Mouse (Mus musculus) erythroid progenitor cell, adult 5-6 weeks (primary cell): ENCODE results near the gene Olfr91. TPM values are rescaled to one million over a fixed set of nuclear protein-coding genes. Genes with fewer than 3 reads are reported as not detected.

ENCODE experiments used
- ATAC-seq: replicated peaks from 2 replicates; pipeline ENCODE4 v1.8.0; 2016; ENCODE audit warnings: moderate number of reproducible peaks, mild to moderate bottlenecking, moderate TSS enrichment, inconsistent platforms; ENCODE audit not compliant: poor library complexity, low FRiP score, severe bottlenecking
- total RNA-seq, 2 experiments: library from RNA; stranded (forward) in 1 of 2; stranded (reverse) in 1 of 2; fragments of 150-400 nt in 1 of 2; fragments of 186-747, 209-891 nt in 1 of 2; gene quantifications; 2 replicates each; pipeline versions ENCODE4 v1.2.3 to v1.2.4; 2015 to 2017; ENCODE audit warnings: low replicate concordance in 2 of 2

The Olfr91 gene
- total RNA-seq, 2 experiments from 2014 or later = not detected

DNA sequence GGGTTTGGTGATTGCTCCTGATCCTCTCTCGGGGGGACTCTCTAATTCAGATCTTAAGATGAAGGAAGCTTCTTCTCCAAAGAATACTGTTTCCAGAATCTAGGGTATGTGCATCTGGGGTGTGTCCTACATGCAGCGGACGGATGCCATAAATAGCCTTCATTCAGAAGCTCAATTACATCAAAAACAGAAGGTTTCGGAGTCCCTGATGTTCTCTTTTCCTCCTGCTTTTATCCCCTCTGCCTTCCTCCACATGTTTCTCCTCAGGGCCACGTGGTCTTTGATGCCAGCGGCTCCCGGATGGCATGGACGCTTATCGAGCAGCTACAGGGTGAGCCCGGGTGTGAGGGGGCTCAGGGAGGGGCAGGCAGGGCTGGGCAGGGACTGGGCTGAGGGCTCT is 35.0 kb downstream of the Olfr91 start:
- ATAC-seq = no peak

DNA sequence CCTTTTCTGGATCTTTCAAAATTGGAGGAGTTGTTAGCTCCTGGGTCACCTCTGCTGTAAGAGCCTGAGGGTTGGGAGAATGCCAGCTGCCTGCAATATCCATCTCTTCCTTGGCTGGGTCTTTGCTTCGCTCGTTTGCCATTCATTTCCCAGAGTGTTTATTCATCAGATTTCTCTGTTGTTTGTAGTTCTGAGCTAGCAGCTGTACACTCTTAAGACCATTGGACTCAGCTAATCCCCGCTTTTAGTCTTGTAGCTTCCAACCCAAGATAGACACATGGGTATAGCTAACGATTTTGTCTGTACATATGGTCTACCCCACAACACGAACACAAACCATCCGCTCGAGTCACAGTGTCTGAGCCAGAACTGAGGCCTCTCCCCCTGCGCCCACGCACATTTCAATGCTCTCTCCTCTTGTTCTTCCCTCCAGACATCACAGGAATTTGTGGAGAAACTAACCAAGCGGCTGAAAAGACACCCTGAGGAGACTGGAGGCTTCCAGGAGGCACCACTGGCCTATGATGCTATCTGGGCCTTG is 35.9 kb downstream of the Olfr91 start:
- ATAC-seq = no peak

DNA sequence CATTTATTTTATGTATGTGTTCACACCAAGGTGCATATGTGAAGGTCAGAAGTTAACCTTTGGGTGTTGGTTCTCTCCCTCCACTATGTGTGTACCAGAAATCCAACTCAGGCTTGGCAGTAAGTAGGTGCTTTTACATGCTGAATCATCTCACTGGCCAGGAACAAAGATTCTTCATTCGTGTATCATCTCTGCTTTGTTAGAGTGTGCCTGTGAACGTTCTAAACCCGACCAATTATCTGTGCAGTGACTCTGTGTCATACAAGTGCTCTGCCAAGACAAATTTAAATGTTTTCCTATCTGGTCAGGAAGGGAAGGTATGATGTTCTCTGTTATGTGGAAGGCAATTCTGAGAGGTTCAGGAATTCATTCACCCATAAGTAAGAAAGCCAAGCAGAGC is 36.6 kb downstream of the Olfr91 start:
- ATAC-seq = no peak

DNA sequence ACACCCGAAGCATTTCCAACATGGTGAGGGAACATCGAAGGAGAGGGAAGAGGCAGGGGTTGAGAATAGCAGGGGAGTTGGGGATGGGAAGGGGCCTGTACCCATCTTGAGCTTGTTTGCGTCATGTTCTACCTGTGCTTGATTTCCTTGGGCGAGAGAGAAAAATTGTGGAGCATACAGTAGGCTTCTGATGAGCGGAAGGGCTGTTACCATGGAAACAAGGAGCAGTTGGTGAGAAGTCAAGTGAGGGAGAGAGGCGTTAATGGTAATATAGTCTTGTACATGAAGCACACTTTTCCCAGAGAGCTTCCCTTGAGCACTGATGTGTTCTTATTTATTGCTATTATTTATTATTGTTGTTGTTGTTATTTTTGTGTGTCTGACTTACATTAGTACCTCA is 41.1 kb downstream of the Olfr91 start:
- no peak for ATAC-seq

DNA sequence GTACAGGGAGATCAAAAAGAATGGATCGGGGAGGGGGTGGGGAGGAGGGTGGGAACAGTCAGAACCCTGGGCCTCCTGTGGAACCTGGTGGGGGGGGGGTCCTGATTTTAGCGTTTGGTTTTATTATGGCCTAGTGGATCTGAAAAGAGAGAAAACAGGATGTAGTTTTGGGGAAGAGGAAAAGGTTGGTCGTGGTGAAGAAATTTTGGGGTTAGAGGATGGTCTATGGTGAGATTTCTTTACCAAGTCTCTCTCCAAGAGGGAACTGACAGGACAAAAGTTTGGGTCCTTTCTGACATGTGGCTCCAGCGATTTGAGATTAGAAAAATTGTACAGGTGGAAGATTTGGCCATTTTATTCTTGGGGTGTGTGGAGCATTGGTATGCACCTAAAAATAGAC is 46.3 kb downstream of the Olfr91 start:
- no peak for ATAC-seq

DNA sequence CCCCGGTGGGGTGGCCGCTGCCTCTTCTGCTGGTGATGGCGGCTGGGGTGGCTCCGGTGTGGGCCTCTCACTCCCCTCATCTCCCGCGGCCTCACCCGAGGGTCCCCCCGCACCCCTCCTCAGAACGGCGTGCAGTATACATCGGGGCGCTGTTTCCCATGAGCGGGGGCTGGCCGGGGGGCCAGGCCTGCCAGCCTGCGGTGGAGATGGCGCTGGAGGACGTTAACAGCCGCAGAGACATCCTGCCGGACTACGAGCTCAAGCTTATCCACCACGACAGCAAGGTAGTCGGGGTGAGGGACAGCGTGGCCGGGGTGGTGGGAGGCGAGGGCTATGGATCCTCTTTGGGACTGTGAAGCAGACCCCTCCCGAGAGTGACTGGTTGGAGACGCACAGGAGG is 47.2 kb downstream of the Olfr91 start:
- ATAC-seq = no peak

DNA sequence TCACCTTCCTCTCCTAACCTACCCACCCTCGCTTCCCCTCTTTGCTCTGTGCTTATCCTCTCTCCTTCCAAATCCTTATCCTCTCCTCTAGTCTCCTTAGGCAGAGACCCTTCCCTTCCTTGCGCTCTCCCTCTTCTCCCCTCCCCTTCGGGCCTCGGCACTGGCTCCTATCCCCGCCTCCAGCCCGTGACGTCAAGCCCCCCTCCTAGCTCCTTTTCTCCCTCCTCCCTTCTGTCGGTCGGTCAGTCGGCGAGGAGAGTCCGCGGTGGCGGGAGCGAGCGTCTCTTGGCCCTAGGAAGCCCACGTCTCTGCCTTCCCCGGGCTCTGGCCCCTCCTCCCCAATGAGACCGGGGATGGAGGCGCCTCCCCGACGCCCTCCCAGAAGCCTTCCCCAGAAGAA is 47.7 kb downstream of the Olfr91 start:
- ATAC-seq = no peak

DNA sequence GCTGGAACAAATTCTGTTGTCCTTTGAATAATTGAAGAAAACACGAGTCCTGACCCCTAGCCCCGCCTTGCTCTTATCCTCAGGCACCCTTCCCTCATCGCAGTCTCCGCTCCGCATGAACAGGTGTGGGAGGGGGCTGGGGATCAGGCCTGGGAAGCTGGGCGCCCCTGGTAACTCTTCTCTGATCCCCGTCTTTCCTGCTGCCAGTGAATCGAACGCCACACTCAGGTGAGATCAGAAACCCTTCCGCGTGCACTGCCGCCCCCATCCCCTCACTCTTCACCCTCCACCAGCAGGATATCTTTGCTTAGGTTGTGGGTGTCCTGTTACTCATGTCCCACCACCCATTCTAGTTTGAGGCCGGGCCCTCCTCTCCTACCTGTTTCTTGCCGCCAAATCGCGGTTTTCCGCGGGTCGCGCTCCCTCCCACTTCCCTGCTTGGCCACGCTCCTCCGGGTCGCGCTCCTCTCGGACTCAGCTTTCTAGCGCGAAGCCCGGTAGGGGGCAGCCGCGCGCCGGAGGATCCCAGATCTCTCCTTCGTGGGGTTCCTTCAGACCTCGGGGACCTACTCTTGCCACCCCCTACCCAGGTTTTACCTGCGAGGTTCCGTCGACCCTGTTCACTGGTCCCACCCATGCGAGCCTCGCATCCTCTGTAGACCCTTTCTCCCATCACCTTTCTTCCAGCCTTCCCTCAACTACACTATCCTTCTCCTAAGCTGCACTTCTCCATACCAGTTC is 48.3 kb downstream of the Olfr91 start:
- no peak for ATAC-seq

DNA sequence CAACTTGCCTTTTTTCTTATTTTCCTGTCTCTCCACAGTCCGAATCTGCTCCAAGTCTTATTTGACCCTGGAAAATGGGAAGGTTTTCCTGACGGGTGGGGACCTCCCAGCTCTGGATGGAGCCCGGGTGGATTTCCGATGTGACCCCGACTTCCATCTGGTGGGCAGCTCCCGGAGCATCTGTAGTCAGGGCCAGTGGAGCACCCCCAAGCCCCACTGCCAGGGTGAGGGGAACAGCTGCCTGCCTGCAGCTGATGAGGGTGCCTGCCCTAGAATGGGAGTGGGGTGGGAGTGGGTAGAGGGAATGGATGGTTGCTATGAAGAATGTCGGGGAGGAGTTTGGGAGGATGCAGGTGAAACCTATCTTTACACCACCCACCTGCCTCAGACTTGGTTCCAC is 49.7 kb downstream of the Olfr91 start:
- no peak for ATAC-seq

DNA sequence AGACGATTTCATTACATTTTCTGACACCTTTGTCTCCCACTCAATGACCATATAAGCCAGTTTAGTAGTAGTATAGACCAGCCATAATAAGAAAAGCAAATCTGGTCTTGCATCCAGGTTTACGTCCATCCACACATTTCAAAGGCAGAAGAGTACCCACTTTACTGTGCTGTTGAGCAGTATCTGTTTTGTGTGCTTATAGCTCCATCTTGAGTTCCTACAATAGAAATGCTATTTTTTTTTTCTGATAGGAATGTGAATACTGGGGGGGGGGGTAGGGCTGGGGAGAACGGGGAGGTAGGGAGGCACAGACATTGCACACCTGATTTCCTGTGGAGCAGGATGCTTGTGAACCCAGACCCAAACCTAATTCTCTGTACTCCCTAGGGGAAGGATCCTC is 50.1 kb downstream of the Olfr91 start:
- ATAC-seq = no peak

DNA sequence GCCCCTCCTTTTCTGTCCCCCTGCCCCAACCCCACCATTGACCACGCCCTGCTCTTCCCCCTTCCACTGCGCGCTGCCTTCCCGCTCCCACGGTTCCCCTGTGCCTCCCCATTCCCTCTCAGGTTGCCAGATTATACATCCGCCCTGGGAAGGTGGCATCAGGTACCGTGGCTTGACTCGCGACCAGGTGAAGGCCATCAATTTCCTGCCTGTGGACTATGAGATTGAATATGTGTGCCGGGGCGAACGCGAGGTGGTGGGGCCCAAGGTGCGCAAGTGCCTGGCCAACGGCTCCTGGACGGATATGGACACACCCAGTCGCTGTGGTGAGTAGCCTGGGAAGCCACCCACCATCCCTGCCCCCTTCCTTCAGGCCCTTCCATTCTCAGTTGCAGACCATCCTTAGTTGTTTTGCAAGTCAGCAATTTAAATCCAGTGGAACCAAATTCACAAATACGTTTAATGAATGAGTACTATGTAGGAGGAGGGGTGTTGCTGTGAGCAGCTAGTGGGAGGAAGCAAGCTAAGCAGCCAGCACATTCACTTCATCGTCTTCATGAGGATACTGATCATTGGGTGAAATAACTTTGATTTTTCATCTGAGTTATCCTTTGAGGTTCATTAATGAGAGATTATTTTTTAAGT is 50.6 kb downstream of the Olfr91 start:
- ATAC-seq = no peak

DNA sequence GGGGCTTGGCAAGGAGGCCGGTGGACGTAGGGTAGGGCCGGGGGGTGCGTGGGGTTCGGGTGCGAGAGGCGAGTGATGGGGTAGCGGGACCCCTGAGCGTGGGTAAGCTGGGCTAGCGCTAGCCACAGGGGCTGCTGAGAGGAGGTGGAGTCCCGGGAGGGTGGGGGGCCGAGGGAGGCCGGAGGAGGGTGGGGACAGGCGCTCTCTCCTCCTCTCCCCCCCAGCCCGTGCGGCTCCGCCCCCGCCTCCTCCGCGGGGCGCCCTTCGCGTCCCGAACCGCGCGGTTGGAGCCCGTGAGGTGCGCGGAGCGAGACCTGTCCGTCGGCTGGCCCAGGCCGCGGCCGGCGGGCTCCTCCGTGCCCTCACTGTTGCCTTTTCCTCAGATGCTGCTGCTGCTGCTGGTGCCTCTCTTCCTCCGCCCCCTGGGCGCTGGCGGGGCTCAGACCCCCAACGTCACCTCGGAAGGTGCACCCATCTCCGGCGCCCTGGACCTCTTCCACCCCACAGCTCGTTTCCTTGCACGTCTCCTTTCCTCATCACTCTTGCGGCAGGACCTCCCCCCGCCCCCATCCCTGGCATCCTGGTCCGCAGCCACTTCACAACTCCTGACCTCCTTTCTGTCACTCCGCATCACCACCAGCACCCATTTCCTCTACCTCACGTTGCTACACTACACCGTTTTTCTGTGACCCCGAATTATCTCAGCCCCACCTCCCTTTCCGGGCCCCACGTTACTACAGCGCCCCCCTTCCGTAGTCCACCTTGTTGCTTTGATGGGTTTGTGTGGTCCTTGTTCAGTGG is 51.6 kb downstream of the Olfr91 start:
- ATAC-seq = no peak

DNA sequence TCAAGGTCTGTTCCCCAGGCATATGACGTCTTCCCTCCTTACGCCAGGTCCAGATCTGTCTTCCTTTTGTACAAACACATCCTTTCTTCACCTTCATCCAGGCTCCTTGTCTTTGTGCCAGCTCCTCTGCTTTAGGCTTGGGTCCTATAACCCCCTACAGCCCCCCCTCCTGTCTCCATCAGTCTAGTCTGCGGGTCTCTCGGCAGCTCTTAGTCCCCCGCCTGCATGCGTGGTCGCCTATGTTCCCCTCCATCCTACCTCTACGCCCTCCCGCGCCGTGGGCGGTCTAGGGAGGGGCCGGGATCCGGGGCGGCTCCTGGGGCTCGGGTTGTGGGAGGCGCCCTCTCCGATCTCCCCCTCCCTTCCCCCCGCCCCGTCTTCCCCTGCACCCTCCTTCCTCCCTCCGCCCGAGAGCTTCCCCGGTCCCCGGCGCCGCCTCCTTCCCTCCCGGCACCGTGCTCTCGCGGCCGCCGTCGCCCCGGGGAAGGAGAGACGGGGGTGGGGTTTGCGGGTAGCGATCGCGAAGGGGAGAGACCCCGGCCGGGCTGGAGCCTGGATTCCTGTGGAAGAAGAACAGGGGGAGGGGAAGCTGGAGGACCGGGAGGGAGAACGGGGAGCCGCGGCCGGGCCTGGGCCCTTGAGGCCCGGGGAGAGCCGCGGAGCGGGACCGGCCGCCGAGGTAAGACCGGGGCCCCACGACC is 52.3 kb downstream of the Olfr91 start, which contains the start of gene Gabbr1:
Gabbr1 (plus strand) TSS at position 356 of the 701 bp plus-strand sequence.
- ATAC-seq = no peak

DNA sequence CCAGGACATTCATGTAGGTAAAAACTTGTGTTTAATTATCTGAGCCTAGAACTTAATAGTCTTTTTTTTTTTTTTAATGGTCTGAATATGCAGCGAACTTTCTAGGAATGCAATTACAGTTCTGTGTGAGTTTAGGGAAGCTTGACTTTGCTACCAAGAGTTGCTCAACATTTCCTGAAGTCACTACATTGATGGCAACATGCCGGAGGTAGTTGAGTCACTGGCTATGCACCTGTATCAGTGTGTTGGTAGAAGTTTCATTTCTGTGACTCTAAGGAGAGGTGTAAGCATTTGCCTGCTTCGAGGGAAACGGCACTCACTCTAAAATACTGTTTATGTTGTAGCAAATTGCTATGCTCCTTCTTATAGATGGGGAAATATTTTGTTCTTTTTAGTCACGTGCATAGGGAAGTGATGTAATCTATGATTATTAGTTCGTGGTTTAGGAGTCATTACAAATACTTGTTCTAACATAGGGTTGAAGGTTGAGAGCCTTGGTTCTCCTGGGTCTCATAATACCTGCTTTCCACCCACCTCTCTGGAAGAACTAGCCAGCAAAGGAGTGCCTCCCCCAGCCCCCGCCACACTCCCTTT is 53.3 kb downstream of the Olfr91 start:
- ATAC-seq = no peak

Other genes starting within 250 kb of the Olfr91 start
- gene Trim15, start 231.1 kb downstream of the Olfr91 start, total RNA-seq (2015; ENCODE audit: low replicate concordance) = 2.2 TPM in 1 of 2 replicates, not detected in the other
- 0.51 and 1.4 TPM in 2 replicates for gene Trim15, start 231.1 kb downstream of the Olfr91 start, total RNA-seq (2017; ENCODE audit: low replicate concordance)
- gene Trim10, start 228.7 kb downstream of the Olfr91 start, total RNA-seq (2015; ENCODE audit: low replicate concordance) = 270 and 287 TPM in 2 replicates
- 428 and 543 TPM in 2 replicates for gene Trim10, start 228.7 kb downstream of the Olfr91 start, total RNA-seq (2017; ENCODE audit: low replicate concordance)
- not detected in 2 replicates for gene Trim40, start 208.2 kb downstream of the Olfr91 start, total RNA-seq (2015; ENCODE audit: low replicate concordance)
- 1.8 TPM in 1 of 2 replicates, not detected in the other for gene Trim40, start 208.2 kb downstream of the Olfr91 start, total RNA-seq (2017; ENCODE audit: low replicate concordance)
- not detected in 2 replicates for gene Trim31, start 200.2 kb downstream of the Olfr91 start, total RNA-seq (2015; ENCODE audit: low replicate concordance)
- not detected in 2 replicates for gene Trim31, start 200.2 kb downstream of the Olfr91 start, total RNA-seq (2017; ENCODE audit: low replicate concordance)
- gene Rnf39, start 155.4 kb downstream of the Olfr91 start, total RNA-seq (2015; ENCODE audit: low replicate concordance) = not detected in 2 replicates
- gene Rnf39, start 155.4 kb downstream of the Olfr91 start, total RNA-seq (2017; ENCODE audit: low replicate concordance) = not detected in 2 replicates
- 8.6 and 24.3 TPM in 2 replicates for gene Ppp1r11, start 146.5 kb downstream of the Olfr91 start, total RNA-seq (2015; ENCODE audit: low replicate concordance)
- gene Ppp1r11, start 146.5 kb downstream of the Olfr91 start, total RNA-seq (2017; ENCODE audit: low replicate concordance) = 2.2 and 10.8 TPM in 2 replicates
- gene Znrd1, start 139.7 kb downstream of the Olfr91 start, total RNA-seq (2015; ENCODE audit: low replicate concordance) = 6.7 and 32.4 TPM in 2 replicates
- gene Znrd1, start 139.7 kb downstream of the Olfr91 start, total RNA-seq (2017; ENCODE audit: low replicate concordance) = 4.4 TPM in 1 of 2 replicates, not detected in the other
- 9.6 TPM in 1 of 2 replicates, not detected in the other for gene Znrd1as, start 139.7 kb downstream of the Olfr91 start, total RNA-seq (2015; ENCODE audit: low replicate concordance)
- gene Znrd1as, start 139.7 kb downstream of the Olfr91 start, total RNA-seq (2017; ENCODE audit: low replicate concordance) = 9.8 TPM in 1 of 2 replicates, not detected in the other
- gene 2410137M14Rik, start 117.0 kb downstream of the Olfr91 start, total RNA-seq (2015; ENCODE audit: low replicate concordance) = not detected in 2 replicates
- gene 2410137M14Rik, start 117.0 kb downstream of the Olfr91 start, total RNA-seq (2017; ENCODE audit: low replicate concordance) = not detected in 2 replicates
- gene H2-M5, start 108.7 kb downstream of the Olfr91 start, total RNA-seq (2015; ENCODE audit: low replicate concordance) = not detected in 2 replicates
- not detected in 2 replicates for gene H2-M5, start 108.7 kb downstream of the Olfr91 start, total RNA-seq (2017; ENCODE audit: low replicate concordance)
- gene Zfp57, start 97.1 kb downstream of the Olfr91 start, total RNA-seq (2015; ENCODE audit: low replicate concordance) = not detected in 2 replicates
- not detected in 2 replicates for gene Zfp57, start 97.1 kb downstream of the Olfr91 start, total RNA-seq (2017; ENCODE audit: low replicate concordance)
- not detected in 2 replicates for gene Mog, start 74.9 kb downstream of the Olfr91 start, total RNA-seq (2015; ENCODE audit: low replicate concordance)
- gene Mog, start 74.9 kb downstream of the Olfr91 start, total RNA-seq (2017; ENCODE audit: low replicate concordance) = not detected in 2 replicates
- 3.8 and 11.5 TPM in 2 replicates for gene Gabbr1, start 52.3 kb downstream of the Olfr91 start, total RNA-seq (2015; ENCODE audit: low replicate concordance)
- 0.51 and 1.5 TPM in 2 replicates for gene Gabbr1, start 52.3 kb downstream of the Olfr91 start, total RNA-seq (2017; ENCODE audit: low replicate concordance)
- gene Olfr90, start 9.8 kb downstream of the Olfr91 start, total RNA-seq (2015; ENCODE audit: low replicate concordance) = not detected in 2 replicates
- gene Olfr90, start 9.8 kb downstream of the Olfr91 start, total RNA-seq (2017; ENCODE audit: low replicate concordance) = not detected in 2 replicates
- not detected in 2 replicates for gene Olfr92, start 21.8 kb upstream of the Olfr91 start, total RNA-seq (2015; ENCODE audit: low replicate concordance)
- gene Olfr92, start 21.8 kb upstream of the Olfr91 start, total RNA-seq (2017; ENCODE audit: low replicate concordance) = not detected in 2 replicates
- not detected in 2 replicates for gene Olfr93, start 63.2 kb upstream of the Olfr91 start, total RNA-seq (2015; ENCODE audit: low replicate concordance)
- not detected in 2 replicates for gene Olfr93, start 63.2 kb upstream of the Olfr91 start, total RNA-seq (2017; ENCODE audit: low replicate concordance)
- 4.0 TPM in 1 of 2 replicates, not detected in the other for gene Ubd, start 95.6 kb upstream of the Olfr91 start, total RNA-seq (2015; ENCODE audit: low replicate concordance)
- gene Ubd, start 95.6 kb upstream of the Olfr91 start, total RNA-seq (2017; ENCODE audit: low replicate concordance) = 4.5 and 8.9 TPM in 2 replicates
- not detected in 2 replicates for gene Olfr94, start 102.7 kb upstream of the Olfr91 start, total RNA-seq (2015; ENCODE audit: low replicate concordance)
- gene Olfr94, start 102.7 kb upstream of the Olfr91 start, total RNA-seq (2017; ENCODE audit: low replicate concordance) = not detected in 2 replicates
- not detected in 2 replicates for gene Olfr95, start 114.8 kb upstream of the Olfr91 start, total RNA-seq (2015; ENCODE audit: low replicate concordance)
- not detected in 2 replicates for gene Olfr95, start 114.8 kb upstream of the Olfr91 start, total RNA-seq (2017; ENCODE audit: low replicate concordance)
- not detected in 2 replicates for gene Olfr96, start 121.9 kb upstream of the Olfr91 start, total RNA-seq (2015; ENCODE audit: low replicate concordance)
- not detected in 2 replicates for gene Olfr96, start 121.9 kb upstream of the Olfr91 start, total RNA-seq (2017; ENCODE audit: low replicate concordance)
- not detected in 2 replicates for gene Olfr97, start 139.1 kb upstream of the Olfr91 start, total RNA-seq (2015; ENCODE audit: low replicate concordance)
- not detected in 2 replicates for gene Olfr97, start 139.1 kb upstream of the Olfr91 start, total RNA-seq (2017; ENCODE audit: low replicate concordance)
- not detected in 2 replicates for gene Olfr98, start 165.5 kb upstream of the Olfr91 start, total RNA-seq (2015; ENCODE audit: low replicate concordance)
- gene Olfr98, start 165.5 kb upstream of the Olfr91 start, total RNA-seq (2017; ENCODE audit: low replicate concordance) = not detected in 2 replicates
- 1.3 TPM in 1 of 2 replicates, not detected in the other for gene H2-M3, start 171.9 kb upstream of the Olfr91 start, total RNA-seq (2015; ENCODE audit: low replicate concordance)
- 5.3 and 6.8 TPM in 2 replicates for gene H2-M3, start 171.9 kb upstream of the Olfr91 start, total RNA-seq (2017; ENCODE audit: low replicate concordance)
- gene Olfr99, start 185.2 kb upstream of the Olfr91 start, total RNA-seq (2015; ENCODE audit: low replicate concordance) = not detected in 2 replicates
- not detected in 2 replicates for gene Olfr99, start 185.2 kb upstream of the Olfr91 start, total RNA-seq (2017; ENCODE audit: low replicate concordance)
- gene Olfr101, start 206.0 kb upstream of the Olfr91 start, total RNA-seq (2015; ENCODE audit: low replicate concordance) = not detected in 2 replicates
- not detected in 2 replicates for gene Olfr101, start 206.0 kb upstream of the Olfr91 start, total RNA-seq (2017; ENCODE audit: low replicate concordance)
- gene Olfr102, start 218.8 kb upstream of the Olfr91 start, total RNA-seq (2015; ENCODE audit: low replicate concordance) = not detected in 2 replicates
- not detected in 2 replicates for gene Olfr102, start 218.8 kb upstream of the Olfr91 start, total RNA-seq (2017; ENCODE audit: low replicate concordance)
- not detected in 2 replicates for gene Olfr103, start 241.4 kb upstream of the Olfr91 start, total RNA-seq (2015; ENCODE audit: low replicate concordance)
- not detected in 2 replicates for gene Olfr103, start 241.4 kb upstream of the Olfr91 start, total RNA-seq (2017; ENCODE audit: low replicate concordance)